Mouse (Mus musculus): ENCODE measurements around the gene Esrra.
A peak's percentile ranks its signal among the peaks of the same experiment; 100 is the strongest.

The Esrra gene

DNA sequence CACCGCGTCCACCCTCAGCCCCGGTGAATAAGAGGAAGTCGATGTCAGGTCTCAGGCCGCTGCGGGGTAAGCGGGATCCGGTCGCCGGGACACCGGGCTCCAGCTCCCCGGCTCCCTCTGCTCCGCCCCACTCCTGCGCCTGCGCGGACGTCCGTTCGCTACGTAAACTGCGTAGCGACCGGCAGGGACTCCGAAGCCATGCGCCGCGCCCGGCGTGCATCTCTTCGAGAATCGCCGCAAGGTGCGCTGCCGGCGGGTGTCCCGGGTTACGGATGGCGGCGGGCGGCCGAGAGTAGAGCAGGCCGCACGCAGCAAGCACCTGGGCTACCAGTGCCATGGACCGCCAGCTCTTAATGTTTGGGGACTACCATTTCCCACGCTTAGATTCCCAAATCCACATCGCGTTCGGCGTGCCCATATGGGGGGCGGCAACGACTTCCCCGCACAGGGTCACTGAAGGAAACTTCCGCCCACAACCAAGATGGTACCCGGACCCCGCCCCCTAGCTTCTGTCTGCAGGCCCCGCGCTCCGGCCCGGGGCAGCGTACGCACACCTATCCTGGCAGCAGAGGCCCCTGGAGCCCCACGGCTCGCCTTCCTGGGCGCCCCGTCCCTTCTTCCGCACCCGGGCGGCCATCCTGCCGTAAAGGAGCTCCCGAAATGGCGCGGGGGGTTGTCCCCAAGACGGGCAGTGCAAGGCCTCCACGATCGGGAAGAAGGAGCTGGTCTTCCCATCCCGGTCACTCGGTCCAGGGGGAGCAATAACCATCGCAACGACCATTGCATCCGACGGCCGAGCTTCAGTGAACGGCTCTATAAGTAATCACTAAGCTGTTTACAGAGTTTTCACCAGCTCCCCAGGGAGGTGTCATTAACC, 20.0 kb upstream of the Esrra start, which contains the start of gene Bad:
Gene Bad (plus strand): TSS at position 490 of the 877 bp plus-strand sequence.
- DNase-seq (ENCODE audit: low spot score): peak; percentile 93

DNA sequence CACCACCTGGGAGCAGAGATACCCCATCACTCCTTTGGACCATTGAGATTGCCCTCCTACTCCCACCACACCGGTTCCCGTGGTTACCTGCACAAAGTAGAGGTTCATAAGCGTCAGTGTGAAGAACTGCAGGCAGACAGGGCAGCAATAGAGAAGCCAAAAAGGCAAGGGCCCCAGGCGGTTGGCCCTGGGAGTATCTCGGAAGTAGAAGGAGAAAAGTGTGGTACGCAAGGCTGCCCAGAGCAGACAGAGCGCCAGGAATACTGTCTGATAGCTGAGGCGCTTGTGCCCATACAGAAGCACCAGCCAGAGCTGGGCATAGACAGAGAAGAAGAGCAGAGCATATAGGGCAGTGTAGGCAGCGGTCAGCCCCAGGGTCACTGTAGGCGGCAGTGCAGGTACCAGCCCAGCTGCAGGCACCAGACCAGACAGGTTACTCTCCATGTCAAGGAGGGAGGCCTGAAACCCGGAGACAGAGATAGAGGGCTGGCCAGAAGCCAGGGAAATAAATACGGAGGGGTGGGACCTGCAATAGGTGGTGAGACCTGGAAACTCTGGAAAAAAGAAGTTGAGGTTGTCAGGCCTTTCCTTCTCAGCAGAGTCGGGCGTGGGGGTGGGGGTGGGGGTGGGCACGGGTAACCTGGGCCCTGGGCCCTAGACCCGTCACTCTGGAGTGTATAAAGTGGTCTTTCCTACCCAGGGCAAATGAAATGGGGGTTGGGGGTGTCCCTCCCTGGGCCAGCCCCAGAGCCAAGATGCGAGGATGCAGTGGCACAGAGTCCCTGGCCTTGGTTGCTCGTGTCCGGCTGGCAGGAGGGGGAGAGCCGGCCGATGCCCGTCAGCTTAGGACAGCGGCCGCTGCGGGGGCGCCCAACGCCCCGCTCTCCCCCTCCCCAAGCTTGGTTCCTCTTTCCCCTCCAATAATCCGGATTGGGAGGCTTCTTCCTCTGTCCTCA, 19.1 kb upstream of the Esrra start:
- peak; percentile 32 for DNase-seq (ENCODE audit: low spot score)

GRCm38 (mm10) chr19:6939106-6940002, 17.7 kb upstream of the Esrra start:
- no peak for DNase-seq (ENCODE audit: low spot score)

GRCm38 (mm10) chr19:6937541-6938465, 16.2 kb upstream of the Esrra start:
- no peak for DNase-seq (ENCODE audit: low spot score)

- DNase-seq (ENCODE audit: low spot score): no peak
These were observed 14.7 kb upstream of the Esrra start for GRCm38 (mm10) chr19:6936299-6936698.

DNA sequence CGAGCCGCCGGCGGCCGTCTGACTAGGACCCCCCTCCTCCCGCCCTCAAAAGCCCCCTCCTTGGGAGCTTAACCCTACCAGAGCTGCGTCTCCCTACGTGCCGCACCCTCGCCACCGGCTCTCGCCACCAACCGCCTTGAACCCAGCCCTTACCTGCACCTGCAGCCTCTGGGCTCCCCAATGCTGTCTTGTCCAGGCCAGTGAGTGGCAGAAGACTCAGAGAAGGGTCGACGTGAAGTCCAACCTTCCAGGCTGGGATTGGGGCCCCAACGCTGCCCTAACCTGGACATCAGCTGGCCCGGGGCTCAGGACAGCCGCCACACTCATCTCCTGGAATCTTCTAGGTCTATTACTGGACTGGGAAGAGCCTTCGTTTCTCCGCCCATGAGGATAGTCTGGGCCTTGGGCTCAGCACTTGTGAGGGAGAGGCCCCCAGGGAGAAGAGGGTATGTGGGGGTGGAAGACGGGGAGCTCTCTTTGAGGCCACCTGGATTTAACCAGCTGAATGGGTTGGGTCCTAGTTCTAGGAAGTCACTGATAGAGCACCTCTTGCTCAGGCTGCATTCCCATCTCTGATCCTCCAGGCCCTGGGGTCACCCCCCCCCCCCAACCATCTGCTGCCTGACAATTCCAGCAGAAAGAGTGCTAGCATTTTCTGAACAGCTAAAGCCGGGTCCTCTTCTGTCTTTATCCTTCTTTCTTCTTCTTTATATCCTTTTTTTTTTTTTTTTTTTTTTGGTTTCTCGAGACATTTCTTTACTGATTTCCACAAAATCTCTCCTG, 12.8 kb upstream of the Esrra start, which contains the start of gene Kcnk4:
Gene Kcnk4 (minus strand): TSS at position 321 of the 783 bp plus-strand sequence.
- DNase-seq (ENCODE audit: low spot score): no peak

GRCm38 (mm10) chr19:6933436-6934194, 12.0 kb upstream of the Esrra start:
- DNase-seq (ENCODE audit: low spot score): no peak

GRCm38 (mm10) chr19:6933102-6933435, 11.5 kb upstream of the Esrra start:
- DNase-seq (ENCODE audit: low spot score): no peak

DNA sequence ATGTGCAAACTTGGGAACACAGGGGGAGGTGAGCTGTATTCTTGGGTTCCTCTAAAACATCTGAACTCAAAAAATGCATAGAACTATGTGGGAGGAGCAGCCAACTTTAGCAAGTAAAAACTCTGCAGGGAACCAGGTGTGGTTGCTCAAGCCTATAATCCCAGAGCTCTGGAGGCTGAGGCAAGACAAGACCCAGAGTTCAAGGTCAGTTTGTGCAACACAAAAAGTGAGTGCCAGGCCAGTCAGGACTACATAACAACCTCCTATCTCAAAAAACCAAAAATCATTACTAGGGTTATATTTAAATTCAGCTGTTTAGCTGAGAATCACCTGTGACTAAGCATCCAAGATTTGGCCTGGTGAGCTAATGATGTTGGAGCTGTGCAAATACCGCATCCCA, 10.4 kb upstream of the Esrra start:
- no peak for DNase-seq (ENCODE audit: low spot score)

GRCm38 (mm10) chr19:6931002-6931401, 9.4 kb upstream of the Esrra start:
- DNase-seq (ENCODE audit: low spot score): no peak

DNA sequence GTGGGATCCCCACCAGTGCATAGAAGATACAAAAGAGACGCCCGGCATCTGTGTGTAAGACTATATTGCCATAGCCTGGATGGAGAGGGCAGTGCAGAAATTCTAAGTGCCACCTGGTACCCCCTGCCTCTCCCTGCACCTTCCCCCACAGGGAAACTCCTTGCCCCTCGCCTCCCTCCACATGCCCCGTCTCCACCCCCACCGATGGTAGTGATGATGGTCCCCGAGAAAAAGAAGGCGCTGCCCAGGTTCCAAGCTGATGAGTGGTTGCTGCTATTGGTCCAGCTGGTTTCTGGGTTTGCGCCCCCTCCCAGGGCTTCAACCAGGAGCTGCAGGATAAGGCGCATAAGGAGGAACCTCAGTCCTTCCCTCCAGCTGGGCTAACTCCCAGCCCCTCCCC, 6.5 kb upstream of the Esrra start:
- no peak for DNase-seq (ENCODE audit: low spot score)

DNA sequence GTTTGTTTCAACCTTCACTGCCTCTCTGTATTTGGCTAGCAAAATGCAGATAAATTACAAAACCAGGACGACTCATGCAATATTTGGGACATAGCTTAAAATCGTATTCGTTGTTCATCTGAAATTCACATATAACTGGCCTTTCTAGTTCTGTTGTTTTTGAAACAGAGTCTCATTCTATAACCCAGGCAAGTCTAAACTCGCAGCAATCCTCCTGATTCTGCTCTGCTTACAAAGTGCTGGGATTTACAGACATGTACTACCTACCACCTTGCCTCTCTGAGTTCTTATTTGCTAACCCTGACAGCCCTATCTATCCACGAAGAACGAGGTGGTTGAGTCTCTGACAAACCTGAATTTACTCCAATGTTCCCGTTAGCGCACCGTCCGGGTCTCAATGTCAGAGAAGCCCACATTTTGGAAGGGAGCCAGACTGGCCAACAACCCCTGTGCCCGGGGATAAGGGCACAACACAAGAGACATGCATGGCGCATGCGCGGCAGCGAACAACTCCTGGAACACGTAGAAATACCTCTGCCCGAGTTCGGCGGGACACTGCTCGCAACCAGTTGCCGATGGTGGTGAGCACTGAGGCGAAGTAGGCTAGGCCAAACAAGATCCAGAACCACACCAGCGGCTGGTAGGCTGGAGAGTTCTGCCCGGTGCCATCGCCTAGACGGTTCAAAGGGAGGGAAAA, 5.1 kb upstream of the Esrra start:
- DNase-seq (ENCODE audit: low spot score): no peak

DNA sequence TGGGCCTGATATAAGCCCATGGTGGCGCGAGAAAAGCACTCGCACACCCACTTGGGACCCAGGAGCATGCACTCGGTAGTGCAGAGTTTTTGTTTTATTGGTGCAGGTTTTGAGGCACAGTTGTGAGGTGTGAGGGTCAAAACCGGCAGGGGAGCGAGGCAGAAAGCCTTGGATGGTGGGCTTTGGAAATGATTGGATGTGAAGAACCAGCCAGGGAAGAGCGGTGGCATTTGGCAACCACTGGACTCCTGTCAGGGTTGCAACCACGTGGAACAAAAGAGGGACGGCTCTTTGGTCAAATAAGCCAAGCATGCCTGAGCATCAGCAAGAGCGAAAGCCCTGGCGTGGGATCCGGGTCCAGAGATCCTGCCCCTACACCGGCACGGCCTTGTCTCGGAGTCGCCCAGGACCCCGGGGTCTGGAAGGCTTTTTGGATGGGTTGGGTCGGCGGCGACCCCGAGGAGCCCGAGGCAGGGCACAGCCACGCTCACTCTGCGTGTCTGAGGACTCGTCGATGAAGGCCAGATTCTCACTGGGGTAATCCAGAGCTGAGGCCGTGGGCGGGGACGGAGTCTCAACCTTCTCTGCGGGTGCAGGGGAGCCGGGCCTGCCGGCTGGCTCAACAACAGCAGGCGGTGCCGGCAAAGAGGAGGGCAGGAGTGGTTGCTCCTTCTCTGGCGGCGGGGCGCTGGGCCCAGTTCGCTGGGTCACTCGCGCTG, 4.2 kb upstream of the Esrra start:
- DNase-seq (ENCODE audit: low spot score): no peak

DNA sequence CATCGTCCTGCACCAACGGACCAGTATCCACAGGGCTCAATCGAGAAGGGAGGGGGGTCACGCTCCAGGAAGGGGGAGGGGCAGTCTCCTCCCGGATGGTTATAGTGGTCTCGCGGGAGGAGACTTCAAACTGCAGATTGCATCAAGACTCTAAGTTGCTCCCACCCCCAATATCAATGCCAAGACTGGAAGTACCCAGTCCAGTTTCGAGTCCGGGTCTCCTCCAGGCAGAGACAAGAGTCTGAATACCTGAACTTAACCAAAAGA, 3.6 kb upstream of the Esrra start, which contains the start of gene Catsperz:
Gene Catsperz (minus strand): TSS at position 74 of the 267 bp plus-strand sequence.
- DNase-seq (ENCODE audit: low spot score): no peak

GRCm38 (mm10) chr19:6924461-6925306, 3.1 kb upstream of the Esrra start:
- peak; percentile 64 for DNase-seq (ENCODE audit: low spot score)

GRCm38 (mm10) chr19:6922901-6923735, 1.5 kb upstream of the Esrra start:
- DNase-seq (ENCODE audit: low spot score): no peak
